Mouse (Mus musculus) activated CD4-positive, CD25-positive, alpha-beta regulatory T cell, adult 4 months (primary cell): ENCODE results near the gene Pde8a. TPM values are rescaled to one million over a fixed set of nuclear protein-coding genes. Genes with fewer than 3 reads are reported as not detected.
A peak's percentile ranks its signal among the peaks of the same experiment; 100 is the strongest.
"Not testable (repeated sequence)": the region's sequence is repeated elsewhere in the genome, so short reads cannot be mapped to it uniquely, and the experiment has no call there.

Source experiments
- ATAC-seq: one replicate; pipeline ENCODE4 v1.8.0; 2017
- polyA plus RNA-seq, 2 experiments: library from polyadenylated mRNA; unstranded; fragments of 100-300 nt; shearing (Covaris generic); gene quantifications; one replicate each; pipeline ENCODE4 v1.2.1; 2017

Pde8a gene
- polyA plus RNA-seq, result 1 to 10 TPM; 1.1 to 2.3 TPM

- peak; percentile 18 for ATAC-seq
Measured at GRCm38 (mm10) chr7:81213347-81214152, at the start of gene Pde8a. Pde8a (plus strand) TSS chr7:81213596.

- ATAC-seq, result no peak
Measured at GRCm38 (mm10) chr7:81164411-81164810, 49.0 kb upstream of the Pde8a start.

GRCm38 (mm10) chr7:81167124-81167523, 46.3 kb upstream of the Pde8a start:
- peak; percentile 69 for ATAC-seq

- ATAC-seq, result no peak
Measured at GRCm38 (mm10) chr7:81169351-81169750, 44.0 kb upstream of the Pde8a start.

- ATAC-seq, result no peak
Measured at GRCm38 (mm10) chr7:81173931-81174330, 39.5 kb upstream of the Pde8a start.

GRCm38 (mm10) chr7:81174654-81175053, 38.7 kb upstream of the Pde8a start:
- ATAC-seq, result no peak

GRCm38 (mm10) chr7:81176187-81176769, 37.1 kb upstream of the Pde8a start:
- ATAC-seq, result no peak

GRCm38 (mm10) chr7:81179494-81179893, 33.9 kb upstream of the Pde8a start:
- ATAC-seq, result peak; percentile 36

GRCm38 (mm10) chr7:81182492-81183175, 30.8 kb upstream of the Pde8a start:
- no peak for ATAC-seq

- no peak for ATAC-seq
Measured at GRCm38 (mm10) chr7:81183181-81183580, 30.2 kb upstream of the Pde8a start.

- no peak for ATAC-seq
Measured at GRCm38 (mm10) chr7:81184136-81184535, 29.3 kb upstream of the Pde8a start.

GRCm38 (mm10) chr7:81184651-81185050, 28.7 kb upstream of the Pde8a start:
- ATAC-seq, result no peak

- not testable (repeated sequence) for ATAC-seq
Measured at GRCm38 (mm10) chr7:81186036-81186435, 27.4 kb upstream of the Pde8a start.

GRCm38 (mm10) chr7:81189180-81189579, 24.2 kb upstream of the Pde8a start:
- peak; percentile 36 for ATAC-seq

- ATAC-seq, result no peak
Measured at GRCm38 (mm10) chr7:81195509-81195908, 17.9 kb upstream of the Pde8a start.

GRCm38 (mm10) chr7:81196796-81197195, 16.6 kb upstream of the Pde8a start:
- ATAC-seq, result no peak

- ATAC-seq, result no peak
Measured at GRCm38 (mm10) chr7:81198538-81198937, 14.9 kb upstream of the Pde8a start.

GRCm38 (mm10) chr7:81199109-81199508, 14.3 kb upstream of the Pde8a start:
- ATAC-seq, result no peak

GRCm38 (mm10) chr7:81199757-81200156, 13.6 kb upstream of the Pde8a start:
- ATAC-seq, result no peak

GRCm38 (mm10) chr7:81202389-81202788, 11.0 kb upstream of the Pde8a start:
- ATAC-seq, result no peak

- ATAC-seq, result not testable (repeated sequence)
Measured at GRCm38 (mm10) chr7:81203576-81203975, 9.8 kb upstream of the Pde8a start.

GRCm38 (mm10) chr7:81208944-81209343, 4.5 kb upstream of the Pde8a start:
- ATAC-seq, result no peak

GRCm38 (mm10) chr7:81209979-81210685, 3.3 kb upstream of the Pde8a start:
- ATAC-seq, result no peak
